Comparison of ENCODE assay signal across 10 mouse cellular contexts in the genomic region with DNA sequence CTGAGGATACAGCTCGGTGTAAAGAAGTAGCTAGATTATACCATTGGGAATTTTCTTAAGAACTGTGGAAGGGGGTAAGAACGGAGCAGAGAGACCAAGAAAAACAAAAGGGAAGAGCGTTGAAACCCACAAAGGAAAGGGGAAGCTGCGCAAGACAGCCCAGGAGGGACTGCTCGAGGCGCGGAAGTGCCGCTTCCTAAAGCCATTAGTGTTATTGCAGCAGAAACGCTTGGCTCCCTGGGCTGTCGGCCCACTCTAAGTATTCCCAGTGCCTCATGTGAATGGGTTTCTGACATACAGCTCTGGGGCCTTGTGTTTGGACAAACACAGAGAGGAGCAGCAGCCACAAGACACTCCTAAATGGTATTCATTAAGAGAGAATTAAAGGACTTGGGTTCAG.
DNase-seq lines count a peak whose midpoint lies in the region; ATAC-seq and TF ChIP-seq lines count a peak whose summit lies in the region.
"Had no signal": no experiment of that assay in that cellular context is flagged by ENCODE, and none has a peak within 500 bp of the region (broad histone marks: within the 10 kb centered on the region; RNA-seq: fewer than 3 reads in every experiment).

No protein-coding gene starts in this region.

- H3K4me1 ChIP-seq in intestine, embryonic 16.5 days (ENCODE audit: control insufficient read depth, insufficient read depth, low read length): peaks cover 12% of the 10 kb centered on the region; the same call in 1 of the 2 replicates
- no peaks in the 10 kb centered on the region; the same call in 1 of the 2 replicates for H3K4me1 ChIP-seq in intestine, postnatal 0 days (replicated peaks; ENCODE audit: control insufficient read depth, insufficient read depth, low read length)

- no peaks in the 10 kb centered on the region for H3K9me3 ChIP-seq in intestine, embryonic 16.5 days (ENCODE audit: control insufficient read depth, low read length)
- H3K9me3 ChIP-seq in intestine, postnatal 0 days (ENCODE audit: control insufficient read depth): no peaks in the 10 kb centered on the region
- H3K9me3 ChIP-seq: hindbrain, embryonic 10.5 days; neural tube, embryonic 12.5 days had no signal

- WGBS in intestine, embryonic 16.5 days: 71% methylated on average over 10 of the region's 10 CpGs
- 70% methylated on average over 10 of the region's 10 CpGs for WGBS in intestine, postnatal 0 days

- 0 out of 2 replicates have a peak overlapping the region, but pooled peaks have one; percentile 29 for H3K27ac ChIP-seq in intestine, embryonic 16.5 days (ENCODE audit: low read length)
- H3K27ac ChIP-seq in intestine, postnatal 0 days (ENCODE audit: low read depth, low read length): no peak overlapping the region
- H3K27ac ChIP-seq: neural tube, embryonic 12.5 days had no signal

- H3K27me3 ChIP-seq in intestine, embryonic 16.5 days (replicated peaks; ENCODE audit: control insufficient read depth, insufficient read depth, low read length): no peaks in the 10 kb centered on the region
- no peaks in the 10 kb centered on the region for H3K27me3 ChIP-seq in intestine, postnatal 0 days (replicated peaks; ENCODE audit: control insufficient read depth, insufficient read depth, low read length)
- H3K27me3 ChIP-seq: neural tube, embryonic 12.5 days had no signal

- no peak for TF ChIP-seq CTCF in intestine, postnatal 0 days (IDR thresholded peaks at IDR 0.05; ENCODE audit: low read depth)

- no peak for ATAC-seq in intestine, embryonic 16.5 days
- no peak for ATAC-seq in intestine, postnatal 0 days
- peak; percentile 53 for ATAC-seq in common myeloid progenitor, adult 5-6 weeks (replicated peaks; ENCODE audit: low read depth, poor library complexity, severe bottlenecking)
- peak; percentile 78 to 79 for ATAC-seq in hematopoietic stem cell, adult 5-6 weeks (replicated peaks in 1 of 2; ENCODE audit: insufficient read depth in 1 of 2, low FRiP score in 2 of 2, low TSS enrichment in 1 of 2, low read depth in 1 of 2, poor library complexity in 2 of 2, severe bottlenecking in 2 of 2)
- ATAC-seq in megakaryocyte, adult 5-6 weeks (ENCODE audit: poor library complexity, severe bottlenecking): peak; percentile 78

- H3K9ac ChIP-seq in intestine, embryonic 16.5 days (ENCODE audit: low read depth, low read length): no peak overlapping the region
- H3K9ac ChIP-seq in intestine, postnatal 0 days (ENCODE audit: low read depth, low read length): no peak overlapping the region
- H3K9ac ChIP-seq: neural tube, embryonic 12.5 days had no signal

- DNase-seq in right cerebral cortex, adult 2 months (ENCODE audit: low spot score in 2 of 2): no peak
- no peak for DNase-seq in thymus, postnatal 36 days
- DNase-seq in thymus, postnatal 14 days: no peak

- no peak overlapping the region for H3K4me2 ChIP-seq in intestine, embryonic 16.5 days (ENCODE audit: low read depth, low read length)
- H3K4me2 ChIP-seq in intestine, postnatal 0 days (replicated peaks; ENCODE audit: low read depth): no peak overlapping the region
- H3K4me2 ChIP-seq: neural tube, embryonic 12.5 days had no signal

- H3K36me3 ChIP-seq in intestine, embryonic 16.5 days (ENCODE audit: control insufficient read depth, insufficient read depth, low read length): no peaks in the 10 kb centered on the region
- no peaks in the 10 kb centered on the region for H3K36me3 ChIP-seq in intestine, postnatal 0 days (ENCODE audit: control insufficient read depth, insufficient read depth)
- H3K36me3 ChIP-seq: hindbrain, embryonic 10.5 days; neural tube, embryonic 12.5 days had no signal

- H3K4me3 ChIP-seq in intestine, embryonic 16.5 days (ENCODE audit: low read length): no peak overlapping the region
- H3K4me3 ChIP-seq in intestine, postnatal 0 days (ENCODE audit: low read depth, low read length): no peak overlapping the region
- H3K4me3 ChIP-seq: hindbrain, embryonic 10.5 days; neural tube, embryonic 12.5 days had no signal

Comparison
In these comparisons a context has a peak if more than half of its experiments do, and no peak if none do; other contexts are left out.
1. ATAC-seq: peak in common myeloid progenitor, adult 5-6 weeks (single experiment), hematopoietic stem cell, adult 5-6 weeks (2 of 2) and megakaryocyte, adult 5-6 weeks (single experiment); none in intestine, embryonic 16.5 days (single experiment) and intestine, postnatal 0 days (single experiment).